Mouse (Mus musculus): ENCODE results near the gene Zranb3. TPM values are rescaled to one million over a fixed set of nuclear protein-coding genes. Genes with fewer than 3 reads are reported as not detected.

Gene Zranb3
- polyA plus RNA-seq, 1 experiment from 2014 or later = 12.9 TPM

GRCm38 (mm10) chr1:127943516-127943915 lies 159.3 kb downstream of the Zranb3 start:
- peaks cover 9% of the 10 kb centered on the region; the same call in 1 of the 2 replicates for H3K4me1 ChIP-seq (ENCODE audit: insufficient read depth)
- no peak overlapping the region for H3K4me3 ChIP-seq (ENCODE audit: low read depth, low read length)
- H3K36me3 ChIP-seq (ENCODE audit: insufficient read depth) = peaks cover 58% of the 10 kb centered on the region
- H3K4me2 ChIP-seq = no peak overlapping the region
- H3K27ac ChIP-seq (ENCODE audit: low read depth) = no peak overlapping the region
- H3K9me3 ChIP-seq (ENCODE audit: low read depth, low read length) = peaks cover 5% of the 10 kb centered on the region; the same call in 1 of the 2 replicates
- TF ChIP-seq CTCF (IDR thresholded peaks at IDR 0.05; ENCODE audit: low read depth) = no peak
- DNase-seq = no peak
- no peaks in the 10 kb centered on the region for H3K27me3 ChIP-seq (ENCODE audit: insufficient read depth, low read length)
- H3K9ac ChIP-seq = no peak overlapping the region
- 0 out of 2 replicates have a peak, but pooled peaks have one; percentile 1 for ATAC-seq (ENCODE audit: insufficient read depth)
- 46% methylated on average over 6 of the region's 6 CpGs for WGBS

- ATAC-seq (ENCODE audit: insufficient read depth) (no peak), DNase-seq (no peak)
- Histone ChIP-seq H3K27me3 (ENCODE audit: insufficient read depth, low read length) (no peaks in the 10 kb centered on the region), H3K4me1 (ENCODE audit: insufficient read depth) (peaks cover 9% of the 10 kb centered on the region; the same call in 1 of the 2 replicates), H3K9ac (no peak overlapping the region), H3K4me2 (no peak overlapping the region), H3K9me3 (ENCODE audit: low read depth, low read length) (peaks cover 5% of the 10 kb centered on the region; the same call in 1 of the 2 replicates), H3K36me3 (ENCODE audit: insufficient read depth) (peaks cover 70% of the 10 kb centered on the region), H3K27ac (ENCODE audit: low read depth) (no peak overlapping the region), H3K4me3 (ENCODE audit: low read depth, low read length) (no peak overlapping the region)
- WGBS = 91% methylated on average over 10 of the region's 10 CpGs
- TF ChIP-seq CTCF (IDR thresholded peaks at IDR 0.05; ENCODE audit: low read depth) = no peak
Observed at GRCm38 (mm10) chr1:127942231-127942630, 160.6 kb downstream of the Zranb3 start.

GRCm38 (mm10) chr1:127937277-127937676 lies 165.6 kb downstream of the Zranb3 start:
- peaks cover 5% of the 10 kb centered on the region; the same call in 1 of the 2 replicates for H3K9me3 ChIP-seq (ENCODE audit: low read depth, low read length)
- H3K36me3 ChIP-seq (ENCODE audit: insufficient read depth) = peaks cover 81% of the 10 kb centered on the region
- no peak overlapping the region for H3K4me3 ChIP-seq (ENCODE audit: low read depth, low read length)
- H3K27me3 ChIP-seq (ENCODE audit: insufficient read depth, low read length) = no peaks in the 10 kb centered on the region
- H3K9ac ChIP-seq = no peak overlapping the region
- ATAC-seq (ENCODE audit: insufficient read depth) (no peak), DNase-seq (no peak)
- H3K27ac ChIP-seq (ENCODE audit: low read depth) = no peak overlapping the region
- H3K4me1 ChIP-seq (ENCODE audit: insufficient read depth) = no peaks in the 10 kb centered on the region
- H3K4me2 ChIP-seq = no peak overlapping the region
- 75% methylated on average over 8 of the region's 8 CpGs for WGBS
- peak; percentile 22; the same call in 1 of the 2 replicates for TF ChIP-seq CTCF (IDR thresholded peaks at IDR 0.05; ENCODE audit: low read depth)

- no peaks in the 10 kb centered on the region for H3K27me3 ChIP-seq (ENCODE audit: insufficient read depth, low read length)
- no peak for ATAC-seq (ENCODE audit: insufficient read depth)
- H3K4me1 ChIP-seq (ENCODE audit: insufficient read depth) = no peaks in the 10 kb centered on the region
- no peak overlapping the region for H3K4me3 ChIP-seq (ENCODE audit: low read depth, low read length)
- H3K9ac ChIP-seq = no peak overlapping the region
- 96% methylated on average over 5 of the region's 5 CpGs for WGBS
- no peak for DNase-seq
- H3K4me2 ChIP-seq = no peak overlapping the region
- no peak overlapping the region for H3K27ac ChIP-seq (ENCODE audit: low read depth)
- peaks cover 5% of the 10 kb centered on the region; the same call in 1 of the 2 replicates for H3K9me3 ChIP-seq (ENCODE audit: low read depth, low read length)
- no peak for TF ChIP-seq CTCF (IDR thresholded peaks at IDR 0.05; ENCODE audit: low read depth)
- H3K36me3 ChIP-seq (ENCODE audit: insufficient read depth) = peaks cover 64% of the 10 kb centered on the region
Observed at GRCm38 (mm10) chr1:127934322-127934721, 168.5 kb downstream of the Zranb3 start.

- DNase-seq (no peak), ATAC-seq (ENCODE audit: insufficient read depth) (no peak)
- Histone ChIP-seq H3K4me3 (ENCODE audit: low read depth, low read length) (no peak overlapping the region), H3K27me3 (ENCODE audit: insufficient read depth, low read length) (no peaks in the 10 kb centered on the region), H3K36me3 (ENCODE audit: insufficient read depth) (peaks cover 55% of the 10 kb centered on the region), H3K9ac (no peak overlapping the region), H3K9me3 (ENCODE audit: low read depth, low read length) (no peaks in the 10 kb centered on the region), H3K4me2 (no peak overlapping the region), H3K27ac (ENCODE audit: low read depth) (no peak overlapping the region), H3K4me1 (ENCODE audit: insufficient read depth) (no peaks in the 10 kb centered on the region)
- WGBS = 87% methylated on average over 2 of the region's 2 CpGs
- no peak for TF ChIP-seq CTCF (IDR thresholded peaks at IDR 0.05; ENCODE audit: low read depth)
Observed at GRCm38 (mm10) chr1:127933405-127933804, 169.4 kb downstream of the Zranb3 start.

- Histone ChIP-seq H3K27me3 (ENCODE audit: insufficient read depth, low read length) (no peaks in the 10 kb centered on the region), H3K4me2 (no peak overlapping the region), H3K36me3 (ENCODE audit: insufficient read depth) (peaks cover 17% of the 10 kb centered on the region), H3K9ac (no peak overlapping the region), H3K4me1 (ENCODE audit: insufficient read depth) (peaks cover 3% of the 10 kb centered on the region; the same call in 1 of the 2 replicates), H3K9me3 (ENCODE audit: low read depth, low read length) (no peaks in the 10 kb centered on the region), H3K27ac (ENCODE audit: low read depth) (no peak overlapping the region), H3K4me3 (ENCODE audit: low read depth, low read length) (no peak overlapping the region)
- peak; percentile 71 for DNase-seq
- TF ChIP-seq CTCF (IDR thresholded peaks at IDR 0.05; ENCODE audit: low read depth) = no peak
- 44% methylated on average over 1 of the region's 1 CpGs for WGBS
- ATAC-seq (ENCODE audit: insufficient read depth) = peak; percentile 87
Observed at GRCm38 (mm10) chr1:127915802-127916201, 187.0 kb downstream of the Zranb3 start.

GRCm38 (mm10) chr1:127915316-127915715 lies 187.5 kb downstream of the Zranb3 start:
- DNase-seq (peak; percentile 56), ATAC-seq (ENCODE audit: insufficient read depth) (peak; percentile 62; the same call in 1 of the 2 replicates)
- no peaks in the 10 kb centered on the region for H3K27me3 ChIP-seq (ENCODE audit: insufficient read depth, low read length)
- H3K4me2 ChIP-seq = no peak overlapping the region
- no peaks in the 10 kb centered on the region for H3K9me3 ChIP-seq (ENCODE audit: low read depth, low read length)
- H3K4me3 ChIP-seq (ENCODE audit: low read depth, low read length) = no peak overlapping the region
- 65% methylated on average over 6 of the region's 6 CpGs for WGBS
- TF ChIP-seq CTCF (IDR thresholded peaks at IDR 0.05; ENCODE audit: low read depth) = no peak
- H3K9ac ChIP-seq = no peak overlapping the region
- peak overlapping the region; percentile 70; the same call in 1 of the 2 replicates for H3K27ac ChIP-seq (ENCODE audit: low read depth)
- peaks cover 17% of the 10 kb centered on the region for H3K36me3 ChIP-seq (ENCODE audit: insufficient read depth)
- H3K4me1 ChIP-seq (ENCODE audit: insufficient read depth) = peaks cover 3% of the 10 kb centered on the region; the same call in 1 of the 2 replicates

Data from lung, embryonic 14.5 days (tissue).